ENCODE assay signal across 21 mouse cellular contexts in genomic region chr2:24417564-24417963, GRCm38 (mm10). TPM values are rescaled to one million over a fixed set of nuclear protein-coding genes. Genes with fewer than 3 reads are reported as not detected.
DNase-seq lines count a peak whose midpoint lies in the region; ATAC-seq lines count a peak whose summit lies in the region.
"Had no signal": no experiment of that assay in that cellular context is flagged by ENCODE, and none has a peak within 500 bp of the region (broad histone marks: within the 10 kb centered on the region; RNA-seq: fewer than 3 reads in every experiment).

No protein-coding gene starts in this region.

- no peaks in the 10 kb centered on the region for H3K9me3 ChIP-seq in hindbrain, embryonic 14.5 days (ENCODE audit: control insufficient read depth, low read length)
- H3K9me3 ChIP-seq in hindbrain, embryonic 10.5 days = no peaks in the 10 kb centered on the region
- H3K9me3 ChIP-seq in kidney, embryonic 15.5 days (replicated peaks) = no peaks in the 10 kb centered on the region
- no peaks in the 10 kb centered on the region for H3K9me3 ChIP-seq in neural tube, embryonic 12.5 days
- H3K9me3 ChIP-seq in neural tube, embryonic 15.5 days (replicated peaks) = no peaks in the 10 kb centered on the region
- H3K9me3 ChIP-seq: embryonic facial prominence, embryonic 13.5 days; forebrain, embryonic 12.5 days; heart, embryonic 13.5 days had no signal

- no peak overlapping the region for H3K9ac ChIP-seq in hindbrain, embryonic 14.5 days
- H3K9ac ChIP-seq in kidney, embryonic 15.5 days = no peak overlapping the region
- H3K9ac ChIP-seq in neural tube, embryonic 12.5 days = no peak overlapping the region
- no peak overlapping the region for H3K9ac ChIP-seq in neural tube, embryonic 15.5 days (replicated peaks)
- H3K9ac ChIP-seq: embryonic facial prominence, embryonic 13.5 days; forebrain, embryonic 12.5 days; heart, embryonic 13.5 days had no signal

- no peak for DNase-seq in hindbrain, embryonic 14.5 days (ENCODE audit: low spot score)
- DNase-seq in hindbrain, embryonic 10.5 days (ENCODE audit: low spot score) = no peak
- DNase-seq in kidney, adult 18-20 months = no peak
- DNase-seq in neural tube, embryonic 10.5 days (ENCODE audit: extremely low spot score, low spot score) = no peak
- no peak for DNase-seq in gastrocnemius, adult 18-20 months (ENCODE audit: low spot score)
- DNase-seq: adrenal gland, adult 2 months; adrenal gland, postnatal 25 days; cerebellum, adult 18-20 months; cerebellum, adult 9-11 months; cerebellum, postnatal 36 days; gastrocnemius, postnatal 14 days; heart, postnatal 36 days had no signal

- peak overlapping the region; percentile 51 for H3K27ac ChIP-seq in hindbrain, embryonic 14.5 days
- no peak overlapping the region for H3K27ac ChIP-seq in hindbrain, embryonic 10.5 days
- peak overlapping the region; percentile 95 for H3K27ac ChIP-seq in kidney, embryonic 15.5 days
- peak overlapping the region; percentile 57; the same call in 1 of the 2 replicates for H3K27ac ChIP-seq in neural tube, embryonic 12.5 days
- H3K27ac ChIP-seq in neural tube, embryonic 15.5 days (replicated peaks) = peak overlapping the region; percentile 77
- H3K27ac ChIP-seq: forebrain, embryonic 12.5 days; heart, embryonic 13.5 days had no signal

- no peak overlapping the region for H3K4me2 ChIP-seq in hindbrain, embryonic 14.5 days (replicated peaks)
- no peak overlapping the region for H3K4me2 ChIP-seq in kidney, embryonic 15.5 days
- H3K4me2 ChIP-seq in neural tube, embryonic 12.5 days (replicated peaks) = no peak overlapping the region
- H3K4me2 ChIP-seq in neural tube, embryonic 15.5 days = no peak overlapping the region
- H3K4me2 ChIP-seq: forebrain, embryonic 12.5 days; heart, embryonic 13.5 days had no signal

- peaks cover 10% of the 10 kb centered on the region; the same call in 1 of the 2 replicates for H3K4me1 ChIP-seq in hindbrain, embryonic 14.5 days (replicated peaks; ENCODE audit: control insufficient read depth, insufficient read depth, low read length)
- peaks cover 17% of the 10 kb centered on the region for H3K4me1 ChIP-seq in hindbrain, embryonic 10.5 days (replicated peaks)
- H3K4me1 ChIP-seq in kidney, embryonic 15.5 days = peaks cover 79% of the 10 kb centered on the region
- H3K4me1 ChIP-seq in neural tube, embryonic 12.5 days = peaks cover 11% of the 10 kb centered on the region
- peaks cover 32% of the 10 kb centered on the region for H3K4me1 ChIP-seq in neural tube, embryonic 15.5 days
- H3K4me1 ChIP-seq: heart, embryonic 13.5 days had no signal

- ATAC-seq in hindbrain, embryonic 14.5 days (ENCODE audit: low FRiP score) = no peak
- ATAC-seq in kidney, embryonic 15.5 days (replicated peaks; ENCODE audit: low FRiP score) = no peak
- ATAC-seq in neural tube, embryonic 12.5 days (ENCODE audit: low FRiP score, low read depth) = no peak
- ATAC-seq in neural tube, embryonic 15.5 days (ENCODE audit: low FRiP score) = no peak

- 87% methylated on average over 4 of the region's 4 CpGs for WGBS in hindbrain, embryonic 14.5 days
- WGBS in hindbrain, embryonic 10.5 days = 86% methylated on average over 4 of the region's 4 CpGs
- WGBS in kidney, embryonic 15.5 days = 78% methylated on average over 4 of the region's 4 CpGs
- 85% methylated on average over 4 of the region's 4 CpGs for WGBS in neural tube, embryonic 12.5 days
- WGBS in neural tube, embryonic 15.5 days = 91% methylated on average over 4 of the region's 4 CpGs

- H3K36me3 ChIP-seq in hindbrain, embryonic 14.5 days (replicated peaks; ENCODE audit: control insufficient read depth, insufficient read depth) = no peaks in the 10 kb centered on the region
- H3K36me3 ChIP-seq in hindbrain, embryonic 10.5 days = peaks cover 8% of the 10 kb centered on the region; the same call in 1 of the 2 replicates
- H3K36me3 ChIP-seq in kidney, embryonic 15.5 days = peaks cover 30% of the 10 kb centered on the region
- H3K36me3 ChIP-seq in neural tube, embryonic 12.5 days = no peaks in the 10 kb centered on the region
- H3K36me3 ChIP-seq in neural tube, embryonic 15.5 days = no peaks in the 10 kb centered on the region
- H3K36me3 ChIP-seq: embryonic facial prominence, embryonic 13.5 days; forebrain, embryonic 12.5 days; heart, embryonic 13.5 days had no signal

- no peak overlapping the region for H3K4me3 ChIP-seq in hindbrain, embryonic 14.5 days (replicated peaks; ENCODE audit: low read length)
- H3K4me3 ChIP-seq in hindbrain, embryonic 10.5 days = no peak overlapping the region
- H3K4me3 ChIP-seq in kidney, embryonic 15.5 days (replicated peaks) = no peak overlapping the region
- no peak overlapping the region for H3K4me3 ChIP-seq in neural tube, embryonic 12.5 days
- H3K4me3 ChIP-seq in neural tube, embryonic 15.5 days (replicated peaks) = no peak overlapping the region
- H3K4me3 ChIP-seq: embryonic facial prominence, embryonic 13.5 days; forebrain, embryonic 12.5 days; heart, embryonic 13.5 days had no signal

- H3K27me3 ChIP-seq in hindbrain, embryonic 14.5 days (ENCODE audit: control insufficient read depth, insufficient read depth, low read length) = no peaks in the 10 kb centered on the region
- peaks cover 8% of the 10 kb centered on the region; the same call in 1 of the 2 replicates for H3K27me3 ChIP-seq in hindbrain, embryonic 10.5 days (ENCODE audit: insufficient read depth, poor library complexity, severe bottlenecking)
- H3K27me3 ChIP-seq in kidney, embryonic 15.5 days = no peaks in the 10 kb centered on the region
- no peaks in the 10 kb centered on the region for H3K27me3 ChIP-seq in neural tube, embryonic 12.5 days (replicated peaks)
- no peaks in the 10 kb centered on the region for H3K27me3 ChIP-seq in neural tube, embryonic 15.5 days (replicated peaks)

RNA-seq across cellular contexts. Expression of gene Psd4, which starts 50.2 kb away (rescaled TPM):
- polyA plus RNA-seq in hindbrain, embryonic 14.5 days (2014; fragmentation: Nextera tagmentation; extraction: Ambion mirVana) = 0.44 and 1.4 TPM in 2 replicates
- 0.86 and 0.90 TPM in 2 replicates for polyA plus RNA-seq in hindbrain, embryonic 10.5 days (2016; fragmentation: Nextera tagmentation; extraction: Ambion mirVana)
- 2.2 and 2.3 TPM in 2 replicates for polyA plus RNA-seq in kidney, embryonic 15.5 days (2015; fragmentation: Nextera tagmentation; extraction: Ambion mirVana)
- polyA plus RNA-seq in neural tube, embryonic 12.5 days (2016; fragmentation: Nextera tagmentation; extraction: Ambion mirVana) = 0.43 and 0.47 TPM in 2 replicates
- 1.4 and 3.7 TPM in 2 replicates for polyA plus RNA-seq in neural tube, embryonic 15.5 days (2015; fragmentation: Nextera tagmentation; extraction: Ambion mirVana)
- total RNA-seq in gastrocnemius, adult 18-20 months (2021) = under 1 TPM; 0.14 to 0.53 TPM

RNA-seq across cellular contexts. Expression of gene Pax8, which starts 57.8 kb away (rescaled TPM):
- 24.5 and 33.0 TPM in 2 replicates for polyA plus RNA-seq in hindbrain, embryonic 14.5 days (2014; fragmentation: Nextera tagmentation; extraction: Ambion mirVana)
- polyA plus RNA-seq in hindbrain, embryonic 10.5 days (2016; fragmentation: Nextera tagmentation; extraction: Ambion mirVana) = 10.2 and 23.7 TPM in 2 replicates
- 127 and 129 TPM in 2 replicates for polyA plus RNA-seq in kidney, embryonic 15.5 days (2015; fragmentation: Nextera tagmentation; extraction: Ambion mirVana)
- polyA plus RNA-seq in neural tube, embryonic 12.5 days (2016; fragmentation: Nextera tagmentation; extraction: Ambion mirVana) = 50.0 and 56.2 TPM in 2 replicates
- 38.0 and 42.0 TPM in 2 replicates for polyA plus RNA-seq in neural tube, embryonic 15.5 days (2015; fragmentation: Nextera tagmentation; extraction: Ambion mirVana)
- total RNA-seq in gastrocnemius, adult 18-20 months (2021) = not detected
- total RNA-seq: adrenal gland, adult 2 months; adrenal gland, postnatal 25 days; gastrocnemius, postnatal 14 days; heart, adult 8-10 months; heart, postnatal 36 days had no signal
- polyA plus RNA-seq: adrenal gland, adult 2 months; frontal cortex, adult 2 months; heart, postnatal 0 days had no signal
